Mouse (Mus musculus) liver, embryonic 16.5 days (tissue): ENCODE measurements around the gene Scfd2. TPM values are rescaled to one million over a fixed set of nuclear protein-coding genes. Genes with fewer than 3 reads are reported as not detected.
A peak's percentile ranks its signal among the peaks of the same experiment; 100 is the strongest.

Experiments used
- ATAC-seq: fragments of 200-750 bp; cut with Nextera tagmentation; 2 replicates; pipeline ENCODE4 v1.8.0; 2017; ENCODE audit warnings: low read depth, mild to moderate bottlenecking, moderate number of reproducible peaks, moderate library complexity
- H3K27ac ChIP-seq: fragments of 300-500 bp; sonication (generic); 2 replicates; pipeline ENCODE4 v1.5.1; 2014; ENCODE audit warnings: mild to moderate bottlenecking, low read length
- H3K27me3 ChIP-seq: fragments of 300-500 bp; sonication (generic); 2 replicates; pipeline ENCODE4 v1.6.1; 2014; ENCODE audit warnings: low read depth, low read length, mixed read lengths; ENCODE audit not compliant: control insufficient read depth, insufficient read depth
- H3K36me3 ChIP-seq: fragments of 300-500 bp; sonication (generic); 2 replicates; pipeline ENCODE4 v1.6.1; 2014; ENCODE audit warnings: mild to moderate bottlenecking; ENCODE audit not compliant: control insufficient read depth, insufficient read depth
- H3K4me1 ChIP-seq: fragments of 300-500 bp; sonication (generic); 2 replicates; pipeline ENCODE4 v1.6.1; 2014; ENCODE audit warnings: low read depth, low read length, mixed read lengths; ENCODE audit not compliant: control insufficient read depth
- H3K4me2 ChIP-seq: fragments of 300-500 bp; sonication (generic); 2 replicates; pipeline ENCODE4 v1.6.1; 2014; ENCODE audit warnings: low read depth, low read length, mixed read lengths
- H3K4me3 ChIP-seq: fragments of 300-500 bp; sonication (generic); 2 replicates; pipeline ENCODE4 v1.5.1; 2014; ENCODE audit warnings: low read depth, mild to moderate bottlenecking, low read length
- H3K9ac ChIP-seq: fragments of 300-500 bp; sonication (generic); 2 replicates; pipeline ENCODE4 v1.6.1; 2014; ENCODE audit warnings: low read depth, low read length
- H3K9me3 ChIP-seq: fragments of 300-500 bp; sonication (generic); replicated peaks from 2 replicates; pipeline ENCODE4 v1.6.1; 2016; ENCODE audit warnings: low read length; ENCODE audit not compliant: control insufficient read depth
- WGBS: fragments of 180-500 bp; shearing (Covaris S2); extraction: QIAGEN DNeasy Blood & Tissue Kit; methylation state at CpG from one replicate; pipeline ENCODE4 v1.1.7; 2014; ENCODE audit not compliant: insufficient replicate concordance; 5-methylcytosine and 5-hydroxymethylcytosine counted together
- polyA plus RNA-seq: library from polyadenylated mRNA; unstranded; fragments of >200 nt; fragmentation: Nextera tagmentation; extraction: Ambion mirVana; gene quantifications from 2 replicates; pipeline ENCODE4 v1.2.1, GENCODE M21; 2015

Gene Scfd2
- polyA plus RNA-seq, 1 experiment from 2014 or later: 10.4 TPM

- Histone ChIP-seq H3K9me3 (no peaks in the 10 kb centered on the region), H3K27ac (no peak overlapping the region), H3K4me3 (no peak overlapping the region), H3K4me2 (no peak overlapping the region), H3K27me3 (no peaks in the 10 kb centered on the region), H3K9ac (no peak overlapping the region), H3K36me3 (no peaks in the 10 kb centered on the region), H3K4me1 (peaks cover 1% of the 10 kb centered on the region)
- 65% methylated on average over 1 of the region's 1 CpGs for WGBS
- no peak for ATAC-seq
Measured at GRCm38 (mm10) chr5:74254996-74255395, 276.6 kb downstream of the Scfd2 start.

DNA sequence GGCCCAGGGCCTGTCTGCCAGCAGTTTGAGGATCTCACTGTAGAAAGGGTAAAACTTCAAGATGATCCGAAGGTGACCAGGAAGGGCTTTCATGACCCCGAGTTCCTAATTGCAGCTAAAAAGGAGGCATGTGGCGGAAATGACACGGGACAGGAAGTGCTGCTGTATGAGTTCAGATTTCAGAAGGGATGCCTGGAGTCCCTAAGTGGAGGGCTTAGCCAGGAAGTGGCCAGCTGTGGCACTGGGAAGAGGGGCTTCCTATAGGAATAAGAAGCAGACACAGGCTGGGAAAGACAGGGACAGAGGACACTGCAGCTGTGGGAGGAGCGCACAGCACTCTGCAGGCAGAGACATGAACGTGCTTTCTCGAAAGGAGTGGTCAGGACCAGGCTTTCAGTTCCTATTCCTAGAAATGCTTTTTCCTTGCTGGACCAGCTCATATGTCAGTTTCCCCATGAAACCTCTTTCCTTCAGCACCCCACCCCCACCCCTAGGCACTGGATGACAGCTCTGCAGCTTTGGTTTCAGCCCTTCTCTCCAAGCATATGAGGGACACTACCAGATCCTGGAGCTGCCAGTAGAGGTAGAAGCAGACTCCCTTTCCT, 277.7 kb downstream of the Scfd2 start:
- 47% methylated on average over 7 of the region's 7 CpGs for WGBS
- ATAC-seq: peak; percentile 51; the same call in 1 of the 2 replicates
- Histone ChIP-seq H3K4me2 (no peak overlapping the region), H3K9ac (no peak overlapping the region), H3K4me1 (no peaks in the 10 kb centered on the region), H3K27ac (no peak overlapping the region), H3K36me3 (no peaks in the 10 kb centered on the region), H3K9me3 (no peaks in the 10 kb centered on the region), H3K4me3 (no peak overlapping the region), H3K27me3 (no peaks in the 10 kb centered on the region)

GRCm38 (mm10) chr5:74252672-74253286, 278.8 kb downstream of the Scfd2 start:
- H3K4me2 ChIP-seq: no peak overlapping the region
- no peaks in the 10 kb centered on the region for H3K36me3 ChIP-seq
- H3K4me1 ChIP-seq: no peaks in the 10 kb centered on the region
- H3K27ac ChIP-seq: no peak overlapping the region
- no peak for ATAC-seq
- no peak overlapping the region for H3K9ac ChIP-seq
- no peaks in the 10 kb centered on the region for H3K27me3 ChIP-seq
- H3K4me3 ChIP-seq: no peak overlapping the region
- no peaks in the 10 kb centered on the region for H3K9me3 ChIP-seq
- WGBS: 58% methylated on average over 6 of the region's 6 CpGs

DNA sequence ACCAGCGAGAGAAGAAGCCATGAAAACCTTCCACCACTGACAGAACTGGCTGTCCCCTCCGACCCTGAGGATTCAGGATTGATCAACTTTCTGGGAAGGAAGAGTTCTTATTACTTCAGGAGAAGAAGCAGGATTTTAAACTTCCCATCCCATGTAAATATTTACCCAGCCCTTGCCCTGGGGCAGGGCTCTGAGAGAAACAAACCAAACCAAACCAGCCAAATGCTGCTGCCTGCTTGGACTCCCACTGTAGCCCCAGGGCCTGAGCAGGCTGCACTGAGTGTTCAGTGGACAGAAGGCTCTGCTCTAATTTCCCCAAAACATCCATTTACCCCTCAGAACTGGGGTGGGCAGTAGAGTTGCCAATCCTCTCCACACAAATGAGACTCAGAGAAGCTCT, 280.6 kb downstream of the Scfd2 start:
- Histone ChIP-seq H3K9me3 (no peaks in the 10 kb centered on the region), H3K36me3 (no peaks in the 10 kb centered on the region), H3K27ac (no peak overlapping the region), H3K27me3 (no peaks in the 10 kb centered on the region), H3K9ac (no peak overlapping the region), H3K4me2 (no peak overlapping the region), H3K4me1 (no peaks in the 10 kb centered on the region), H3K4me3 (no peak overlapping the region)
- 69% methylated on average over 2 of the region's 2 CpGs for WGBS
- ATAC-seq: no peak

DNA sequence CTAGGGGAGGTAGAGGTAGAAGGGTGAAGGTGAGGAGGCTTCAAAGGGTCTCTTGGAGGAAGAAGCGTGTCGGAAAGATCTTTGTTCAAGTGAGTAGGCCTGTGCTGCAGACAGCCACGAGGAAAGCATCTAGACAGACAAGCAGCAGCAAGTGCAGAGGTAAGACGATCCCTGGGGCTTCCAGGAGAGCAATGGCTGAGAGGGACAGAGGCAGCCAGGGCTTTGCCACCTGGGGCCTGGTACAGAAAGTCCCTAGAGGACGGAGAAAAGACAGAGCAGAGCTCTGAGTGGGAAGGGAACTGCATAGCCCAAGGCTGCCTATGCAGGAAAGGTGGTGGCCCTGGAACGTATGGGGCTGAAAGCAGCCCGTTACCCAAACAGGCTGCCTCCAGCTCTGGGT, 281.3 kb downstream of the Scfd2 start:
- Histone ChIP-seq H3K4me1 (no peaks in the 10 kb centered on the region), H3K27me3 (no peaks in the 10 kb centered on the region), H3K27ac (no peak overlapping the region), H3K9me3 (no peaks in the 10 kb centered on the region), H3K9ac (no peak overlapping the region), H3K36me3 (no peaks in the 10 kb centered on the region), H3K4me3 (no peak overlapping the region), H3K4me2 (no peak overlapping the region)
- 62% methylated on average over 7 of the region's 7 CpGs for WGBS
- no peak for ATAC-seq

- no peak overlapping the region for H3K4me3 ChIP-seq
- H3K27me3 ChIP-seq: no peaks in the 10 kb centered on the region
- H3K4me1 ChIP-seq: no peaks in the 10 kb centered on the region
- no peaks in the 10 kb centered on the region for H3K9me3 ChIP-seq
- ATAC-seq: no peak
- no peak overlapping the region for H3K9ac ChIP-seq
- H3K4me2 ChIP-seq: no peak overlapping the region
- no peak overlapping the region for H3K27ac ChIP-seq
- WGBS: 70% methylated on average over 3 of the region's 3 CpGs
- no peaks in the 10 kb centered on the region for H3K36me3 ChIP-seq
Measured at GRCm38 (mm10) chr5:74249794-74250193, 281.8 kb downstream of the Scfd2 start.

- Histone ChIP-seq H3K4me2 (no peak overlapping the region), H3K4me3 (no peak overlapping the region), H3K9me3 (no peaks in the 10 kb centered on the region), H3K27me3 (no peaks in the 10 kb centered on the region), H3K9ac (no peak overlapping the region), H3K4me1 (no peaks in the 10 kb centered on the region), H3K36me3 (no peaks in the 10 kb centered on the region), H3K27ac (no peak overlapping the region)
- ATAC-seq: no peak
- WGBS: 54% methylated on average over 3 of the region's 3 CpGs
Measured at GRCm38 (mm10) chr5:74246971-74247370, 284.6 kb downstream of the Scfd2 start.

DNA sequence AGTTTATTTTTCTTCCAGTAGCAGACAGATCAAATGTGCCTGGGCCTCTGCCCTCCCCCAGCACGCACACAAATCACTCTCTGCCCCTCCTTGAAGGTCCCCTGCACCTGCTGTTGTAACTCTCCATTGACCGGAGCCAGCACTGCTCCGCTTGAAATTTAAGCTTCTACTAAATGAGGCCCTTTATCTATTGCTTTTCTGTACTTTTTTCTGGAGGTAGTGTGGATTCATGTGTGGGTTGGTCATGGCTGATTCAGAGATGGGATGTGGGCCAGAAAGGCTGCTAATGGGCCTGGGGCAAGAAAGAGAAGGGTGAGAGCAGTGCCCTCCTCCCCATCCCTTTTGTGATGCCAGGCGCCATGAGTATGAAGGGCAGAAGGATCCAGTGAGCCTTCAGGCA, 285.1 kb downstream of the Scfd2 start:
- H3K4me2 ChIP-seq: no peak overlapping the region
- H3K4me3 ChIP-seq: no peak overlapping the region
- H3K4me1 ChIP-seq: no peaks in the 10 kb centered on the region
- ATAC-seq: no peak
- H3K36me3 ChIP-seq: no peaks in the 10 kb centered on the region
- H3K9me3 ChIP-seq: no peaks in the 10 kb centered on the region
- H3K9ac ChIP-seq: no peak overlapping the region
- 73% methylated on average over 4 of the region's 4 CpGs for WGBS
- H3K27me3 ChIP-seq: no peaks in the 10 kb centered on the region
- no peak overlapping the region for H3K27ac ChIP-seq

DNA sequence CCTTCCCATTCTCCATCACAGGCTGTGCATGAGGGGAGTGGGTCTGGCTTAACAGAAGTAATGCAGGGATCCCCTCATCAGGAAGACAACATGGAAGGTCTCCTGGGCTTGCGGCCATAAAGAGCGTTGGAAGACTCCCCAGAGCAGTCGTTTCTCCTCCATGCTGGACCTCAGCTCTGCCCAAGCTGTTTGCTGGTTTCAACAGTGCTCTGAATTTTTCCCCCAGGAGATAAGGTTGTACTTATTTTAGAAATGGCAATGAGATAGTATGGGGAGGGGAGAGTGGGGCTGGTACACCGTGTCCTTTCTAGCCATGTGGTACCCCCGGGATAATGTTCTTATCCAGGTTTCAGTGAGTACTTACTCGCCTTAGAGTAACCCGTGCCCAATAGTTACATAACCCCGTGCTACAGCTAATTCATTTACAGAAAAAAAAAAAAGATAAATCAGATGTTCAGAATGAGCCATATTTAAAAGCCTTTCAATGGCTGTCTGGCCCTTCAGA, 285.9 kb downstream of the Scfd2 start:
- Histone ChIP-seq H3K27ac (no peak overlapping the region), H3K36me3 (no peaks in the 10 kb centered on the region), H3K27me3 (no peaks in the 10 kb centered on the region), H3K4me2 (no peak overlapping the region), H3K9me3 (no peaks in the 10 kb centered on the region), H3K4me1 (no peaks in the 10 kb centered on the region), H3K4me3 (no peak overlapping the region), H3K9ac (no peak overlapping the region)
- no peak for ATAC-seq
- 62% methylated on average over 8 of the region's 8 CpGs for WGBS
